Mouse (Mus musculus) lung, postnatal 0 days (tissue): Measurements from ENCODE around the gene Mtmr11. TPM values are rescaled to one million over a fixed set of nuclear protein-coding genes. Genes with fewer than 3 reads are reported as not detected.

Source experiments
- ATAC-seq: fragments of 200-750 bp; cut with Nextera tagmentation; 2 replicates; pipeline ENCODE4 v1.8.0; 2017; ENCODE audit warnings: moderate library complexity
- DNase-seq: peaks from one replicate; pipeline ENCODE4 v3.0.0-alpha.2; 2016; ENCODE audit warnings: low spot score
- H3K27ac ChIP-seq: fragments of 300-500 bp; sonication (generic); 2 replicates; pipeline ENCODE4 v1.5.1; 2014; ENCODE audit warnings: antibody characterized with exemption, mild to moderate bottlenecking, low read length, mixed read lengths
- H3K27me3 ChIP-seq: fragments of 300-500 bp; sonication (generic); replicated peaks from 2 replicates; pipeline ENCODE4 v1.6.1; 2014; ENCODE audit warnings: low read length, mixed read lengths; ENCODE audit not compliant: insufficient read depth
- H3K36me3 ChIP-seq: fragments of 300-500 bp; sonication (generic); 2 replicates; pipeline ENCODE4 v1.6.1; 2014; ENCODE audit warnings: low read length, mixed read lengths; ENCODE audit not compliant: insufficient read depth
- H3K4me1 ChIP-seq: fragments of 300-500 bp; sonication (generic); 2 replicates; pipeline ENCODE4 v1.6.1; 2014; ENCODE audit warnings: antibody characterized with exemption, low read depth, low read length, mixed read lengths; ENCODE audit not compliant: insufficient read depth
- H3K4me2 ChIP-seq: fragments of 300-500 bp; sonication (generic); replicated peaks from 2 replicates; pipeline ENCODE4 v1.6.1; 2014; ENCODE audit warnings: low read depth, mild to moderate bottlenecking, low read length, moderate library complexity, mixed read lengths
- H3K4me3 ChIP-seq: fragments of 300-500 bp; sonication (generic); 2 replicates; pipeline ENCODE4 v1.5.1; 2014; ENCODE audit warnings: low read depth, low read length
- H3K9ac ChIP-seq: fragments of 300-500 bp; sonication (generic); replicated peaks from 2 replicates; pipeline ENCODE4 v1.6.1; 2014; ENCODE audit warnings: low read depth, mild to moderate bottlenecking
- H3K9me3 ChIP-seq: fragments of 300-500 bp; sonication (generic); 2 replicates; pipeline ENCODE4 v1.6.1; 2016; ENCODE audit warnings: low read length, mixed read lengths
- CTCF ChIP-seq: IDR thresholded peaks from 2 replicates; pipeline ENCODE4 v1.5.1; 2016; ENCODE audit warnings: antibody characterized with exemption, mild to moderate bottlenecking
- EP300 ChIP-seq: IDR thresholded peaks from 2 replicates; pipeline ENCODE4 v1.6.1; 2016; ENCODE audit warnings: antibody characterized with exemption, mild to moderate bottlenecking, control low read depth
- WGBS: fragments of 180-500 bp; shearing (Covaris S2); extraction: QIAGEN DNeasy Blood & Tissue Kit; methylation state at CpG from one replicate; pipeline ENCODE4 v1.1.7; 2014; 5-methylcytosine and 5-hydroxymethylcytosine counted together
- polyA plus RNA-seq: library from polyadenylated mRNA; unstranded; fragments of >200 nt; fragmentation: Nextera tagmentation; extraction: Ambion mirVana; gene quantifications from 2 replicates; pipeline ENCODE4 v1.2.1, GENCODE M21; 2015

The Mtmr11 gene
- polyA plus RNA-seq, 1 experiment from 2014 or later: 11.3 TPM

DNA sequence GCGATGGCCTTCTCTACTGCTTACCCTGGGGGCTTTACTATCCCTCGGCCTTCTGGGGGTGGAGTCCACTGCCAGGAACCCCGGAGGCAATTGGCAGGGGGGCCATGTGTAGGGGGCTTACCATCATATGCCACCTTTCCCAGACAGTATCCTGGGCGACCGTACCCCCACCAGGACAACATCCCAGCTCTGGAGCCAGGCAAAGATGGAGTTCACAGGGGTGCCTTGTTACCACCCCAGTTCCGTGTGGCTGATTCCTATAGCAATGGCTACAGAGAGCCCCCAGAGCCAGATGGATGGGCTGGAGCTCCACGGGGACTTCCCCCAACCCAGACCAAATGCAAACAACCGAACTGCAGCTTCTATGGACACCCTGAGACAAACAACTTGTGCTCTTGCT is 6.3 kb upstream of the Mtmr11 start:
- TF ChIP-seq CTCF (no peak), EP300 (no peak)
- Histone ChIP-seq H3K9ac (no peak overlapping the region), H3K4me3 (no peak overlapping the region), H3K27me3 (no peaks in the 10 kb centered on the region), H3K4me2 (no peak overlapping the region), H3K27ac (no peak overlapping the region), H3K4me1 (peaks cover 9% of the 10 kb centered on the region; the same call in 1 of the 2 replicates), H3K36me3 (peaks cover 34% of the 10 kb centered on the region; the same call in 1 of the 2 replicates), H3K9me3 (no peaks in the 10 kb centered on the region)
- no peak for DNase-seq
- no peak for ATAC-seq
- 80% methylated on average over 8 of the region's 8 CpGs for WGBS

GRCm38 (mm10) chr3:96159820-96160219 is 2.0 kb upstream of the Mtmr11 start:
- 51% methylated on average over 4 of the region's 4 CpGs for WGBS
- DNase-seq (no peak), ATAC-seq (no peak)
- Histone ChIP-seq H3K4me3 (no peak overlapping the region; the same call in 1 of the 2 replicates), H3K27me3 (no peaks in the 10 kb centered on the region), H3K4me1 (peaks cover 16% of the 10 kb centered on the region; the same call in 1 of the 2 replicates), H3K4me2 (peak overlapping the region; percentile 88; the same call in 1 of the 2 replicates), H3K9me3 (no peaks in the 10 kb centered on the region), H3K36me3 (0 out of 2 replicates have a peak, but pooled peaks cover 4% of the 10 kb centered on the region), H3K9ac (no peak overlapping the region), H3K27ac (peak overlapping the region; percentile 63; the same call in 1 of the 2 replicates)
- TF ChIP-seq CTCF (no peak), EP300 (no peak)

GRCm38 (mm10) chr3:96160222-96160802 is 1.5 kb upstream of the Mtmr11 start:
- Histone ChIP-seq H3K4me2 (peak overlapping the region; percentile 88), H3K9ac (0 out of 2 replicates have a peak overlapping the region, but pooled peaks have one; percentile 44), H3K27ac (peak overlapping the region; percentile 63), H3K27me3 (no peaks in the 10 kb centered on the region), H3K4me3 (peak overlapping the region; percentile 8; the same call in 1 of the 2 replicates), H3K4me1 (peaks cover 16% of the 10 kb centered on the region; the same call in 1 of the 2 replicates), H3K9me3 (no peaks in the 10 kb centered on the region), H3K36me3 (0 out of 2 replicates have a peak, but pooled peaks cover 4% of the 10 kb centered on the region)
- ATAC-seq (peak; percentile 87), DNase-seq (peak; percentile 93)
- WGBS: 31% methylated on average over 4 of the region's 4 CpGs
- TF ChIP-seq EP300 (no peak), CTCF (no peak)

- WGBS: 2% methylated on average over 12 of the region's 12 CpGs
- peak; percentile 88 for DNase-seq
- Histone ChIP-seq H3K9ac (peak overlapping the region; percentile 44), H3K4me3 (peak overlapping the region; percentile 43), H3K27ac (peak overlapping the region; percentile 63), H3K4me1 (peaks cover 16% of the 10 kb centered on the region; the same call in 1 of the 2 replicates), H3K9me3 (no peaks in the 10 kb centered on the region), H3K27me3 (no peaks in the 10 kb centered on the region), H3K36me3 (no peaks in the 10 kb centered on the region), H3K4me2 (peak overlapping the region; percentile 88)
- peak; percentile 71 for ATAC-seq
- TF ChIP-seq EP300 (no peak), CTCF (no peak)
Measured at GRCm38 (mm10) chr3:96160803-96161516, 844 bp upstream of the Mtmr11 start.

DNA sequence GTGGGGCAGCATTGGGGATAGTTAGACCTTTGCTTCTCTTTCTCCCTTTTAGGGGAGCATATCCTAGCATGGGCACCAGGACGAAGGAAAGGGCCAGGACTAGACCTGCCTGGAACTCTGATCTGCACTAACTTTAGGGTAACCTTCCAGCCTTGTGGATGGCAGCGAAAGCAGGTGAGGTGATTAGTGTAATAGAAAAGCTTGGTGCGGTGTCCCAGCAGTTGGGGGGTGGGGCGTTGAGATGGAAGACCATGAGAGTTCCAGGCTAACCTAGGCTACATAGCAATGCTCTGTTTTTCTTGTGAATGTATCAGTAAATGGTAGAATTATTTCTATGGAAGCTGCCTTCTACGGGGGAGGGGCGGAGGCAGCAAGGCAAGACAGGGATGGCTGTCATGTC is 1.2 kb downstream of the Mtmr11 start:
- no peak for TF ChIP-seq EP300
- ATAC-seq (no peak), DNase-seq (no peak)
- Histone ChIP-seq H3K4me3 (no peak overlapping the region), H3K27ac (no peak overlapping the region), H3K9ac (no peak overlapping the region), H3K27me3 (no peaks in the 10 kb centered on the region), H3K9me3 (no peaks in the 10 kb centered on the region), H3K36me3 (no peaks in the 10 kb centered on the region), H3K4me1 (peaks cover 16% of the 10 kb centered on the region; the same call in 1 of the 2 replicates), H3K4me2 (no peak overlapping the region)
- WGBS: 91% methylated on average over 6 of the region's 6 CpGs

DNA sequence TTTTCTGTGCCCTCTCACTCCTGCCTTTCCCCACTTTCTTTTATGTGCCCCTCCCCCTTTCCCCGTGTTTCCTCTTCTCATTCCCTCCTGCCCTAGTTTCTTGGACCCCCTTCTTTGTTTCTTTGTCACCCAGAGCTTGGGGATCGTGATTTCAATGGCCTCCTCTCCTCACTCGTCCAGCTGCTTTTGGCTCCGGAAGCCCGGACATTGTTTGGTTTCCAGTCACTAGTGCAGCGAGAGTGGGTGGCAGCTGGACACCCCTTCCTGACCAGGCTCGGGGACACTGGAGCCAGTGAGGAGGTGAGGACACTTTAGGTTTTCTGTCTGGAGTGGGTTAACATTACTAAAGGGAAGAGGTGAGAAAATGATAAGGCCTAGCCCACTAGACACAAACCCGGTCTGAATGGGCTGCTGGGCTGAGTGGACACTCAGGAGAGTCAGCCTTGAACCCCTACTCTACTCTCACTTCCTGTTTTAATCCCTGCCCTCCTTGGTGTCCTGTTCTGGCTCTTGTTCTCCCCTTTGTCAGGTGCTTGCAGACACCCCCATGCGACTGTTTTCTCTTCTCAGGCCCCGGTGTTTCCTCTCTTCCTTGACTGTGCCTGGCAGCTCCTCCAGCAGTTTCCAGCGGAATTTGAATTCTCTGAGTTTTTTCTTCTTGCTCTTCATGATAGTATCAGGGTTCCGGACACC is 6.8 kb downstream of the Mtmr11 start:
- no peak overlapping the region for H3K27ac ChIP-seq
- DNase-seq: no peak
- H3K27me3 ChIP-seq: no peaks in the 10 kb centered on the region

More for the DNA sequence above, 6.8 kb downstream of the Mtmr11 start:
- Histone ChIP-seq H3K4me3 (no peak overlapping the region), H3K9me3 (no peaks in the 10 kb centered on the region), H3K4me1 (peaks cover 19% of the 10 kb centered on the region; the same call in 1 of the 2 replicates), H3K9ac (no peak overlapping the region), H3K36me3 (no peaks in the 10 kb centered on the region), H3K4me2 (no peak overlapping the region)
- WGBS: 44% methylated on average over 12 of the region's 12 CpGs
- TF ChIP-seq CTCF (no peak), EP300 (no peak)
- no peak for ATAC-seq
